Mouse (Mus musculus) telencephalon, adult 2 months (tissue): ENCODE measurements at regions not wholly inside any gene's neighbourhood (a gene's known extent, or its start where the extent isn't known, plus 50 kb on each side); places are given as distances from the start of the nearest gene placed in this dataset.

Source experiments
- DNase-seq: peaks from one replicate; pipeline ENCODE4 v3.0.0-alpha.2; 2011; ENCODE audit warnings: low read depth, low spot score

DNA sequence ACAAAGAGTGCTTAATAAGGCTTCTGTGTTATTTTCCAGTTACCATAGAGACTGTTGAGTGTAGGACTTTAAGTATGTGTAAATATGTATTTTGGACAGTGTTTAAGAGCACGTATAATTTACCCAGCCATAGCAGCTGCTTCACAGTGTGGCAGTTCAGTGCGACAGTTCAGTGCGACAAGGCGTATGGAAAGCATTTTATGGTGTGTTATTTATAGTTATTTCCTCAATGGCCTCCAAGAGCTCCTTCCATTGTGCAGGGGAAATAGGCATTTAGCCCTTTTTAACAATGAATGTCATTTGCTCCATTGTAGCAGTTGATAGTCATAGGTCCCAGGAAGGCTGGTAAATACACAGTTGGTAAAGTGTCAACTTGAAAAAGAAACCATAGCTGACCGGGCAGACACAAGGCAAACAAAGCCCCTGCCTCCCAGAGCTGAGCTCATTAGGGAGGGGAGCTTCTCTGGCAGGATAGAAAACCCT lies 275.1 kb upstream of the Dynlrb2 start:
- no peak for DNase-seq

DNA sequence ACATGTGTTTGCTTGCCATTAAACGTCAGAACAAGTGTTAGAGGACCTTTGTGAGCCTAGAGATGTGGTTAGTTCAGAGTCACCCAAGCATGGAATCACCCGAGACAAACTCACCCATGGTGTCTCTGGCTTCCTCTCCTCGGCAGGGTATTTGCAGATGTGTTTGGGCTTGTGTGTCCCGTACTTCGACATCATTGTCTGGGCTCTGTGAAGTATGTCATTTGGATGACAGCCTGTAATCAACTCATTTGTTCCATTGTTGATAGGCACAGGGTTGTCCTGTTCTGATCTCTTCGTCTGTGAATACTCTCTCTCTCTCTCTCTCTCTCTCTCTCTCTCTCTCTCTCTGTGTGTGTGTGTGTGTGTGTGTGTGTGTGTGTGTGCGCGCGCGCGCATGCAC lies 277.8 kb upstream of the Dynlrb2 start:
- no peak for DNase-seq

- no peak for DNase-seq
These were observed 281.5 kb upstream of the Dynlrb2 start for GRCm38 (mm10) chr8:116223235-116223634.

GRCm38 (mm10) chr8:116215909-116216308 lies 288.9 kb upstream of the Dynlrb2 start:
- DNase-seq, result no peak

GRCm38 (mm10) chr8:116215286-116215860 lies 289.4 kb upstream of the Dynlrb2 start:
- no peak for DNase-seq

- DNase-seq, result no peak
These were observed 301.1 kb upstream of the Dynlrb2 start for GRCm38 (mm10) chr8:116203631-116204030.

DNA sequence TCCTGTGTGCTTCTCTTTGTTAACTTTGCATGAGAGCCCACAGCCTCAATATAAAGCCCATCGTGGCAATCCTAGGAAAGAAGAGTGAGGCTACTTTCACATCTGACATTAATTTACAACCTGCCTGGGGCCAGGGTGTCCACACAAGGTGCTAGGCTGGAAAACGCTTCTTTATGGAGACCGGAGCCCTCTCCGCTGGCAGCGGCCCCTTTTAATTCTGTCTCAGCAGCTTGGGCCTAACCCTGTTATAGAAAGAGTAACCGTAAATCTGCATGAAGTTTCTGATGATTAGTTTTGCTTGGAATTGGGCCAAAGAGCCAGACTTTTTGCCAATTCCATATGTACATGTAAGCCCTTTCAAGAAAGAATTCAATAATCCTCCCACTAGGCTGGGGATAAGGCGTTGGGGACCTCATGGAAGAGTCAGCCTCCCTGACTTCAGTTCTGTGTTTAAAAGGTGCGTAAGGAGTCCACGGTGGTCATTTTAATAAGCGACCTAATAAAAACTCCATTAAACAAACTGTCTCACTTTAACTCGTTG lies 304.2 kb upstream of the Dynlrb2 start:
- no peak for DNase-seq

GRCm38 (mm10) chr8:116196623-116197184 lies 308.1 kb upstream of the Dynlrb2 start:
- no peak for DNase-seq

GRCm38 (mm10) chr8:116192096-116192495 lies 312.7 kb upstream of the Dynlrb2 start:
- no peak for DNase-seq

DNA sequence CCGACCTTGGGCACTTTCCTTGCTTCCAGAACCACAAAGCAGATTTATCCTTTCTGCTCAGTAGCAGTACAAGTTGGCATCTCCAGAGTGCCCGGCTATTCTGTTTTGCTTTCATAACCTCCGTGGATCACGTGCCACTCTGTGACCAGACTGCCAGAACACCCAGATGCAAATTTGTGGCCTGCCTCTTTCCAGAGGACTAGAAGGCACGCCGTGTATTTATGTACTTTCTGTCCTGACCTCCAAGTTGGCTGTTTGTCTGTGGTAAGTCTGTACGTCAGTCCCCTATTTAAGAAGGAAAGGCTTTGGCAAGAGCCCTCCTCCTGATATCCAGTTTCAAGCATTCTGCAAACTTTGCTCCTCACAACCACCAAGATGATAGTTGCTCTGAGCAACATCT lies 319.6 kb upstream of the Dynlrb2 start:
- no peak for DNase-seq

- no peak for DNase-seq
These were observed 320.5 kb upstream of the Dynlrb2 start for GRCm38 (mm10) chr8:116184241-116184640.

- no peak for DNase-seq
These were observed 326.8 kb upstream of the Dynlrb2 start for GRCm38 (mm10) chr8:116177946-116178345.

DNA sequence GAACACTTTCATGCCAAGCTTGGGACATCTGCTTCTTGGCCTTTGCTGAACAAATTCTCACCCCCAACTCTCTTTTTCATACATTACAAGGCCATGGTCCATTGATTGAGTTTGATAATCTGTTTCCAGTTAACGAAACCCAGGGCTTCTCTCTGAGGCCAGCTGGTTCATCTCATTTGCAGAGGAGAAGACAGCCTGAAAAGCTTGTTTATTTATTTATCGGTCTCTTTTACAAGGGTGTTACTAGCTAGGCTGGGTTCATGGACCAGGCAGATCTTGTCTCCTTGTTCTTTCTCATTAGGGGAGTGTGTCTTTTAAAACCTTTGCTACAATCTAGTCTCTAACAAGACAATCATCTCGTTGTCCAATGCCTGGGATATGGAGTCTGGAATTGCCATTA lies 329.9 kb upstream of the Dynlrb2 start:
- DNase-seq, result no peak

GRCm38 (mm10) chr8:116173961-116174360 lies 330.8 kb upstream of the Dynlrb2 start:
- DNase-seq, result no peak

- DNase-seq, result no peak
These were observed 336.9 kb upstream of the Dynlrb2 start for GRCm38 (mm10) chr8:116167874-116168273.

DNA sequence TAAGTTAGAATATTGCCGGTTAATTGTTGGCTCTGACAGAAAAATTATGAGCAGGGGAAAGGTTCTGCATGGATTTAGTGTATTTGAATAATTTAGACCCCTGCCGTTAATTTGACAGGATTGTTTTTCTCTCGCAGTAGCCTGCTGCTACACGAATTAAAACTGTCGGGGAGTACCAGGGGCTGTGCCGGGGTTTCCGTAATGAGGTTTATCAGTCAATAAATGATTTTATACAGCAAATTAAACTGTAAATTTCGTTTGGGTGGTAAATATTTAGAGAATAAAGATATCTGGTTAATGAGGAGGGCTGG lies 339.8 kb upstream of the Dynlrb2 start:
- DNase-seq, result no peak

DNA sequence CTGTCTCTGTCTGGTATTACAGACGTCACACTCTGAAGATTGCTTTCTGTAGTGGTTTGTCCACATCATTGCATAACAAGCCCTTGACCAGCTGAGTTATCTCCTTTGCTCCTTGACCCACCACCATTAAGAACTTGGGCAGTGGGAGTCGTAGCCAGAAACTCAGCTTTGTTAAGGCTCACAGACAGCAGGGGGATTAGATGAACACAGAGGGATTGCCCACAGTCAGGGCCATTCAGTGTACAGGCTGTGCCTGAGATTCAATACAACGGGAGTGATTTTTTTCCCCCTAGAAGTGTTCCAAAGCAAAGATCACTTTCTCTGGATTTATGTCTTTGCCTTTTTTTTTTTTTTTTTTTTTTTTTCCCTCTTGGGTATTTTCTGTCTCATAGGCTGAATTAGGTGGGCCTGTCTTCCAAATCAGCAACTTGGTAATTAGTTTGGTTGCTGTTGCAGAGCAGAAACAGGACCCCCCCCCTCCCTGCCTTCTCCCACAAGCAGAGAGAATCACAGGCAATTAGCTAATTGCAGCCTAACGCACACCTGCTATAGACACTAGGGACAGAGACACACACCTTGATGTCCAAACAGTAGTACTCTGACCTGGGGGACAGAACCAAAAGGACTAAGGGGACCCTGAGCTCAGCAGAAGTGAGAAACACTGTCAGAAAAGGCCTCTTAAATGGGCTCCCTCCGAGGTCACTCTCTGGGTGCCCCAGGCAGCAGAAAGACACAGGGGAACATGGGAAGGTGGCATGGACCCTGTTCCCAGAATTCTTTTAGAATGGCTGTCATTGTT lies 340.4 kb upstream of the Dynlrb2 start:
- DNase-seq, result no peak

GRCm38 (mm10) chr8:116160932-116161331 lies 343.8 kb upstream of the Dynlrb2 start:
- no peak for DNase-seq

DNA sequence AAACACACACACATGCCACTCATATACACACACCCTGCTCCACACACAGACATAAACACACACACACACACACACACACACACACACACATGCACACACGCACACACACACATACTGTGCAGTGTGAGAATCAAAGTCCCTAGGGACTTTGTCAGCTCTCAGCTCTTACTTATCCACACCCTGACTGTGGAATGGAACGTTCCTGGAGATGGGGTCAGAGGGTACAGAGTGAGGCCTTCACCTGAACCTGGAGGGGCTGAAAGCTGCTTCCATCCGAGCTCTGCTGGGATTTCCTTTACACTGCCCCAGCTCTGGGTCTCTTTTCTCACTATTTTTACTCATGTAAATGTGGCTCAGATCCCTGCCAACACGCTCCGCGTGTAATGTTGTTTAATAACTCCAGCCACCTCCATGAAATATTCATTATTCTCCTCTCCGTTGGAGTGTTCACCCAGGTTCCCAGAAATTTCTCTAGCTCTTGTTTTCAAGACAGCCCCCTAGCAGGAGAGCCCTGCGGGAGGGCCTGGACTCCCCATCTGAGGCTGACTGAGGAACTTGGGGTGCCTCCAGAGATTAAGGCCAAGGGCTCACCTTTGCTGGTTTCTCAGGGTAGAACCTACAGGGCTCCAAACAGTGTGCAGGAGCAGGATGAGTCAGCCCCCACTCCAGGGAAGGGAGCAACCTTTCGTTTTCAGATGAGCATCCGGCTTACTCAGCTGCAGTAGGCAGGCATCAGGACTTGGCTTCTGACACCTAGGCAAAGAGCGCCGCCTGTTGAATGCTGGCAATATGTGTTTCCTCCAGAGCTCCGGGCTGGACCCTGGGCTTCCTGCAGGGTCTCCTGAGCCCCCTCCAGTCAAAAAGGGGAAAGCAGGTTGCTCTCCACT lies 360.8 kb upstream of the Dynlrb2 start:
- peak; percentile 16 for DNase-seq

DNA sequence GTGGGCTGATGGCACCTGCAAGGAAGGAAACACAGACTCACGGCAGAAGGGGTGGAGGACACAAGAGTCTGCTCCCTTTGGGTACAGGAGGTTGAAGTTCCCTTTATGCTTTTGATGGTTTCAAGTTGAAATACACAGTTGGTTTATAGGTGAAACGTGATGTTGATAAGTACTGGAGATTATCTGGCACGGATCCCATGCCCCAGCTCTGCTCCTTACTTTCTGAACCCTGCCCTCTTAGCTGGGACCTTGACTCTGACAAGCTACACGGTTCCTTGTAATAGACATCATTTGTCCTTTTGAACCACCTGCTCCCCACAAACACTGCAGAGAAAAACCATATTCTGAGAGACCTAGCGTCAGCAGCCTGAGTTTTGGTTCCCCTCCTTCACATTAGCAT lies 363.4 kb upstream of the Dynlrb2 start:
- DNase-seq, result no peak

DNA sequence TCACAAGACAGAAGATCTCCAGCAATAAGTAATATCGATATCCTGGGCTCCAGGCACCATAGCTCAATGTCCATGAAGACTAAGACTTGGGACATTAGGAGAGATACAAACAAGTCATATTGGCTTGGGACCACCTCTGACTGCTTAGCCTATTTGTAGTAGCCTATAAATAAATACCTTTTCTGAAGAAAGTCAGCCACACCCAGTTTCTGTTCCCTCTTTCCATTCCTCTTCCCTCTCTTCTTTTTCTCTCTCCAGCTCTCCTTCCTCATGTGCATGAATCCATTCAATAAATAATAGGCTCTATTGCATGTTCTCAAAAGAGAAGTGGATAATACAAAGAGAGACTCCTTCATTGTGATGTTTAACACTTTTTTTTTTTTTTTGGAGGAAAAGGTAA lies 364.8 kb upstream of the Dynlrb2 start:
- no peak for DNase-seq

- DNase-seq, result no peak
These were observed 367.0 kb upstream of the Dynlrb2 start for GRCm38 (mm10) chr8:116137765-116138164.
